In the genomic region with DNA sequence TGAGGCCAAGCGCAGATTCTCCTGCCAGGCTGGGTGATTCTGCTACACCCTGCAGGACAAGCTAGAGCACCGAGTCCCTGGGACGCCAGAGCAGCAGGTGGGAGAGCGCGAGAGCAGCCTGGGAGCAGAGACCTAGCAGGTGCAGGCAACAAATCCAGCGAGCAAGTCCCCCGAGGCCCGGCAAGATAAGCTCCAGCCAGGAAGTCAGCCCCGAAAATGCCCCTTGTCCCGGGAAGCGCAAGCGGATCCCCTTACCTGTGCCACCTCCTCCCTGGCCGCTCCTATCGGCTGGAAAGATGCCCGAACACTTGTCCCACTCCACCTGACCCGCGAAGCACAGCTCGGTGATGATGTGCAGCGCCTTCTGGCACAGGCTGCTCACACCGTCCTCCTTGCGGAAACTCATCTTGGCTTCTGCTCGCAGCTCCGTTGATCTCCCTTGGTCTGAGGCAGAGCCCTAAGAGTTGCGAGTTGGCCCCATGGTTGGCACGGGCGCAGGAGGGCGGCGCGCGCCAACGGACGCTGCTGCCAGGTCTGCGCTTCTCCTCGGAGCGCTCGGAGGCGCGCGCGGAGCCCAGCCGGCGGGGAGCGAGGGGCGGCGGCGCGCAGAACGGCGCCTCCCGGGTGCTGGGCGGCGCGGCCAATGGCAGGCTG, we compare ENCODE assay signal across 8 mouse cellular contexts. TPM values are rescaled to one million over a fixed set of nuclear protein-coding genes. Genes with fewer than 3 reads are reported as not detected.
A peak's percentile ranks its signal among the peaks of the same experiment; 100 is the strongest.
DNase-seq lines count a peak whose midpoint lies in the region; ATAC-seq and TF ChIP-seq lines count a peak whose summit lies in the region.

TSS of gene Syt10 (minus strand) at position 497 of the 654 bp plus-strand sequence.

- H3K9ac ChIP-seq in forebrain, postnatal 0 days, result peak within 1 kb of the TSS; percentile 48
- no peak within 1 kb of the TSS for H3K9ac ChIP-seq in intestine, embryonic 14.5 days (ENCODE audit: low read length)
- no peak within 1 kb of the TSS for H3K9ac ChIP-seq in limb, embryonic 11.5 days (ENCODE audit: low read length)

- H3K9me3 ChIP-seq in forebrain, postnatal 0 days (ENCODE audit: low read length), result no peaks in the 10 kb centered on the region
- no peaks in the 10 kb centered on the region for H3K9me3 ChIP-seq in intestine, embryonic 14.5 days (ENCODE audit: control insufficient read depth, low read length)
- no peaks in the 10 kb centered on the region for H3K9me3 ChIP-seq in limb, embryonic 11.5 days (ENCODE audit: control insufficient read depth, low read length)

- H3K4me2 ChIP-seq in forebrain, postnatal 0 days (ENCODE audit: low read depth), result peak within 1 kb of the TSS; percentile 90
- H3K4me2 ChIP-seq in intestine, embryonic 14.5 days (ENCODE audit: low read length), result peak within 1 kb of the TSS; percentile 70
- H3K4me2 ChIP-seq in limb, embryonic 11.5 days (ENCODE audit: low read depth, severe bottlenecking), result peak within 1 kb of the TSS; percentile 86

- no peak for ATAC-seq in cerebellum, adult (ENCODE audit: insufficient number of reproducible peaks, low FRiP score, low TSS enrichment)
- ATAC-seq in forebrain, postnatal 0 days, result peak; percentile 88
- 0 out of 2 replicates have a peak, but pooled peaks have one; percentile 43 for ATAC-seq in intestine, embryonic 14.5 days (replicated peaks; ENCODE audit: low FRiP score, low TSS enrichment, low read depth)
- ATAC-seq in limb, embryonic 11.5 days (ENCODE audit: insufficient number of reproducible peaks, low FRiP score, low TSS enrichment, low read depth), result peak; percentile 44; the same call in 1 of the 2 replicates

- 2% methylated on average over 52 of the region's 53 CpGs for WGBS in forebrain, postnatal 0 days
- 0% methylated on average over 51 of the region's 53 CpGs for WGBS in intestine, embryonic 14.5 days
- whole genome bisulfite sequencing in limb, embryonic 11.5 days, result under 1% methylated on average over 52 of the region's 53 CpGs

- no peak within 1 kb of the TSS for H3K27ac ChIP-seq in forebrain, postnatal 0 days (ENCODE audit: low read depth, low read length)
- no peak within 1 kb of the TSS for H3K27ac ChIP-seq in intestine, embryonic 14.5 days (ENCODE audit: low read depth)
- H3K27ac ChIP-seq in limb, embryonic 11.5 days (replicated peaks; ENCODE audit: low read depth, low read length), result no peak within 1 kb of the TSS

- peak within 1 kb of the TSS; percentile 61 for H3K4me3 ChIP-seq in forebrain, postnatal 0 days (ENCODE audit: low read depth, low read length)
- peak within 1 kb of the TSS; percentile 38 for H3K4me3 ChIP-seq in intestine, embryonic 14.5 days (ENCODE audit: low read depth, low read length)
- H3K4me3 ChIP-seq in limb, embryonic 11.5 days (ENCODE audit: low read depth, low read length), result peak within 1 kb of the TSS; percentile 43

- no peaks in the 10 kb centered on the region; the same call in 1 of the 2 replicates for H3K27me3 ChIP-seq in forebrain, postnatal 0 days (ENCODE audit: insufficient read depth, low read length)
- peaks cover 31% of the 10 kb centered on the region for H3K27me3 ChIP-seq in intestine, embryonic 14.5 days (replicated peaks; ENCODE audit: control insufficient read depth, insufficient read depth, low read length)
- peaks cover 25% of the 10 kb centered on the region for H3K27me3 ChIP-seq in limb, embryonic 11.5 days (ENCODE audit: control insufficient read depth, insufficient read depth, low read length)

- no peak for TF ChIP-seq CTCF in forebrain, postnatal 0 days (IDR thresholded peaks at IDR 0.05; ENCODE audit: low read depth)

- DNase-seq in cerebellum, adult 18-20 months, result peak; percentile 3 to 21
- DNase-seq in cerebellum, adult 8-10 months, result peak; percentile 2
- DNase-seq in forebrain, postnatal 0 days, result peak; percentile 73
- DNase-seq in intestine, embryonic 14.5 days (ENCODE audit: low spot score), result peak; percentile 73
- DNase-seq in limb, embryonic 11.5 days (ENCODE audit: low spot score), result peak; percentile 48
- peak; percentile 33 for DNase-seq in ovary, postnatal 36 days (ENCODE audit: low spot score)
- DNase-seq in thymus, postnatal 25 days, result no peak

- H3K4me1 ChIP-seq in forebrain, postnatal 0 days (ENCODE audit: insufficient read depth), result no peaks in the 10 kb centered on the region
- H3K4me1 ChIP-seq in intestine, embryonic 14.5 days (replicated peaks; ENCODE audit: control insufficient read depth, insufficient read depth, low read length), result 0 out of 2 replicates have a peak, but pooled peaks cover 4% of the 10 kb centered on the region
- no peaks in the 10 kb centered on the region for H3K4me1 ChIP-seq in limb, embryonic 11.5 days (ENCODE audit: control insufficient read depth, insufficient read depth, low read length)

- no peaks in the 10 kb centered on the region for H3K36me3 ChIP-seq in forebrain, postnatal 0 days (ENCODE audit: insufficient read depth)
- no peaks in the 10 kb centered on the region for H3K36me3 ChIP-seq in intestine, embryonic 14.5 days (ENCODE audit: control insufficient read depth, insufficient read depth, low read length)
- H3K36me3 ChIP-seq in limb, embryonic 11.5 days (ENCODE audit: control insufficient read depth, insufficient read depth, low read length), result no peaks in the 10 kb centered on the region

RNA-seq across cellular contexts. Expression of gene Syt10, which starts in this region (rescaled TPM):
- total RNA-seq in forebrain, postnatal 0 days (2014; rRNA removed), result 7.4 and 9.9 TPM in 2 replicates
- 3.1 and 4.9 TPM in 2 replicates for polyA plus RNA-seq in forebrain, postnatal 0 days (2015; fragmentation: Nextera tagmentation; extraction: Ambion mirVana)
- 0.12 TPM in 1 of 2 replicates, not detected in the other for polyA plus RNA-seq in intestine, embryonic 14.5 days (2014; fragmentation: Nextera tagmentation; extraction: Ambion mirVana)
- polyA plus RNA-seq in limb, embryonic 11.5 days (2014; fragmentation: Nextera tagmentation; extraction: Ambion mirVana), result not detected in 2 replicates

Comparison
In these comparisons a context has a peak if more than half of its experiments do, and no peak if none do; other contexts are left out.
1. Peak in DNase-seq, ATAC-seq, H3K4me3 ChIP-seq and H3K4me2 ChIP-seq in intestine, embryonic 14.5 days; RNA of the gene not detected or under 1 TPM.
2. Peak in DNase-seq, ATAC-seq, H3K4me3 ChIP-seq and H3K4me2 ChIP-seq in limb, embryonic 11.5 days; RNA of the gene not detected or under 1 TPM.